In the genomic region with DNA sequence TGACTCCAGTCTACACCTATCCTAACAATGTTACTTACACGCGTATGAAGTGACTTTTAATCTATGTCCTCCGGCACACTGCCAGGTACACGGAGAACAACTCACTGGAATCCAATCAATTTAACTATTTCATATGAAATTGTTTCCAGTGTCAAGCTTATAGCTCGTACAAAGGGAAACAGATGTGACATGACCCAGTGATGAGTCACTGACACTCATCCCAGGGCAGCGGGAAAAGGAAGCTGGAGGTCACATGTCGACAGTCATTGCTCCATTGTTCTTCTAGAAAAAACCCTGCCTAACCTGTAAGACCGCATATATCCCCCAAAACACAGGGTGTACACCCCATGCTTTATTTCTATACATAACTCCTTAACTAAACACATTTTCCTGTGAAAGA, we compare ENCODE assay signal across 10 mouse cellular contexts. TPM values are rescaled to one million over a fixed set of nuclear protein-coding genes. Genes with fewer than 3 reads are reported as not detected.
DNase-seq lines count a peak whose midpoint lies in the region; ATAC-seq and TF ChIP-seq lines count a peak whose summit lies in the region.
"Had no signal": no experiment of that assay in that cellular context is flagged by ENCODE, and none has a peak within 500 bp of the region (broad histone marks: within the 10 kb centered on the region; RNA-seq: fewer than 3 reads in every experiment).

No protein-coding gene starts in this region.

- peaks cover 76% of the 10 kb centered on the region for H3K36me3 ChIP-seq in kidney, embryonic 15.5 days

- no peak overlapping the region for H3K4me3 ChIP-seq in kidney, embryonic 15.5 days (replicated peaks)
- no peak overlapping the region for H3K4me3 ChIP-seq in bone marrow macrophage, adult 2 months (ENCODE audit: insufficient read depth, low read length)
- H3K4me3 ChIP-seq: liver, embryonic 15.5 days had no signal

- H3K4me2 ChIP-seq in kidney, embryonic 15.5 days = no peak overlapping the region
- H3K4me2 ChIP-seq: liver, embryonic 15.5 days had no signal

- no peaks in the 10 kb centered on the region for H3K9me3 ChIP-seq in kidney, embryonic 15.5 days (replicated peaks)
- H3K9me3 ChIP-seq: liver, embryonic 15.5 days had no signal

- no peak for TF ChIP-seq CTCF in bone marrow macrophage, adult 2 months (IDR thresholded peaks at IDR 0.05; ENCODE audit: low read depth, low read length)

- no peak for TF ChIP-seq POLR2A in bone marrow macrophage, adult 2 months (IDR thresholded peaks at IDR 0.05; ENCODE audit: borderline replicate concordance, low read depth, low read length)

- no peaks in the 10 kb centered on the region for H3K4me1 ChIP-seq in kidney, embryonic 15.5 days
- H3K4me1 ChIP-seq in bone marrow macrophage, adult 2 months (ENCODE audit: control insufficient read depth, insufficient read depth, low read length) = peaks cover 40% of the 10 kb centered on the region
- H3K4me1 ChIP-seq: liver, embryonic 15.5 days had no signal

- H3K9ac ChIP-seq in kidney, embryonic 15.5 days = no peak overlapping the region
- H3K9ac ChIP-seq: liver, embryonic 15.5 days had no signal

- no peak for ATAC-seq in kidney, embryonic 15.5 days (replicated peaks; ENCODE audit: low FRiP score)
- peak; percentile 58 for ATAC-seq in megakaryocyte progenitor cell, adult 5-6 weeks (replicated peaks; ENCODE audit: poor library complexity)

- 76% methylated on average over 8 of the region's 8 CpGs for WGBS in kidney, embryonic 15.5 days

- peak; percentile 56 for DNase-seq in adrenal gland, adult 2 months
- no peak for DNase-seq in adrenal gland, postnatal 4 days (ENCODE audit: low spot score in 2 of 2)
- peak; percentile 23 to 43 for DNase-seq in kidney, postnatal 25 days
- DNase-seq in cerebellum, adult 9-10 months = no peak
- DNase-seq in ovary, postnatal 36 days (ENCODE audit: low spot score) = no peak
- DNase-seq: B cell, adult 2 months had no signal

- H3K27ac ChIP-seq in kidney, embryonic 15.5 days = no peak overlapping the region
- peak overlapping the region; percentile 74 for H3K27ac ChIP-seq in bone marrow macrophage, adult 2 months (ENCODE audit: insufficient read depth, low read depth, low read length)
- H3K27ac ChIP-seq: liver, embryonic 15.5 days had no signal

- H3K27me3 ChIP-seq in kidney, embryonic 15.5 days = no peaks in the 10 kb centered on the region
- H3K27me3 ChIP-seq: liver, embryonic 15.5 days had no signal

RNA-seq across cellular contexts. Expression of a gene that starts 18.2 kb away (rescaled TPM):
- total RNA-seq in adrenal gland, adult 2 months (2021) = 1 to 10 TPM in 1 of 2 experiments, under 1 TPM in 1; 0.90 to 1.0 TPM
- polyA plus RNA-seq in adrenal gland, adult 2 months (2012; rRNA removed) = 0.19 and 0.34 TPM in 2 replicates
- total RNA-seq in adrenal gland, postnatal 4 days (2021) = 10 to 100 TPM; 19.8 to 21.7 TPM
- polyA plus RNA-seq in kidney, embryonic 15.5 days (2015; fragmentation: Nextera tagmentation; extraction: Ambion mirVana) = 59.7 and 60.1 TPM in 2 replicates
- 6.1 and 7.6 TPM in 2 replicates for polyA plus RNA-seq in bone marrow macrophage, adult 2 months (2012; ENCODE audit: insufficient read depth, insufficient read length, missing spikeins)
- total RNA-seq in megakaryocyte progenitor cell, adult 5-6 weeks (2015) = 90.8 and 98.8 TPM in 2 replicates
- total RNA-seq in megakaryocyte progenitor cell, adult 5-6 weeks (2017) = 54.4 and 77.3 TPM in 2 replicates

RNA-seq across cellular contexts. Expression of a gene that starts 18.3 kb away (rescaled TPM):
- 10 to 100 TPM; 23.2 to 26.2 TPM for total RNA-seq in adrenal gland, adult 2 months (2021)
- 15.9 and 19.6 TPM in 2 replicates for polyA plus RNA-seq in adrenal gland, adult 2 months (2012; rRNA removed)
- 10 to 100 TPM; 53.2 to 55.8 TPM for total RNA-seq in adrenal gland, postnatal 4 days (2021)
- polyA plus RNA-seq in kidney, embryonic 15.5 days (2015; fragmentation: Nextera tagmentation; extraction: Ambion mirVana) = 65.2 and 71.2 TPM in 2 replicates
- polyA plus RNA-seq in bone marrow macrophage, adult 2 months (2012; ENCODE audit: insufficient read depth, insufficient read length, missing spikeins) = 14.2 and 17.4 TPM in 2 replicates
- total RNA-seq in megakaryocyte progenitor cell, adult 5-6 weeks (2015) = 37.0 and 39.8 TPM in 2 replicates
- total RNA-seq in megakaryocyte progenitor cell, adult 5-6 weeks (2017) = 63.1 and 69.2 TPM in 2 replicates

Comparison
In these comparisons a context has a peak if more than half of its experiments do, and no peak if none do; other contexts are left out.
1. DNase-seq: peak in adrenal gland, adult 2 months (single experiment) and kidney, postnatal 25 days (2 of 2); none in adrenal gland, postnatal 4 days (0 of 2), cerebellum, adult 9-10 months (single experiment) and ovary, postnatal 36 days (single experiment).
2. RNA of a gene that starts 18.2 kb away (total RNA-seq): 54.4 to 98.8 TPM in megakaryocyte progenitor cell, adult 5-6 weeks and 19.8 to 21.7 TPM in adrenal gland, postnatal 4 days; 0.90 to 1.0 TPM in adrenal gland, adult 2 months; every median in the first group is over 10 times any median in the second.